Mouse (Mus musculus) liver, adult (tissue): ENCODE measurements around the gene Ccs.

ENCODE experiments used
- GATA4 ChIP-seq: IDR thresholded peaks from 2 replicates; pipeline ENCODE4 v1.6.1; 2014; ENCODE audit warnings: mild to moderate bottlenecking, low read length; ENCODE audit not compliant: insufficient replicate concordance

The Ccs gene

GRCm38 (mm10) chr19:4810309-4810708, 28.8 kb downstream of the Ccs start:
- TF ChIP-seq GATA4: no peak

GRCm38 (mm10) chr19:4803283-4803682, 35.8 kb downstream of the Ccs start:
- no peak for TF ChIP-seq GATA4

GRCm38 (mm10) chr19:4802691-4803091, 36.4 kb downstream of the Ccs start:
- no peak for TF ChIP-seq GATA4

GRCm38 (mm10) chr19:4799083-4799482, 40.0 kb downstream of the Ccs start:
- no peak for TF ChIP-seq GATA4

GRCm38 (mm10) chr19:4797846-4798245, 41.3 kb downstream of the Ccs start:
- TF ChIP-seq GATA4: no peak

GRCm38 (mm10) chr19:4795929-4796328, 43.2 kb downstream of the Ccs start:
- TF ChIP-seq GATA4: no peak

GRCm38 (mm10) chr19:4793831-4794422, 45.2 kb downstream of the Ccs start, which contains the start of gene Rbm4:
Gene Rbm4, minus strand, starts transcription at chr19:4793901.
- no peak for TF ChIP-seq GATA4

GRCm38 (mm10) chr19:4793281-4793830, 45.8 kb downstream of the Ccs start:
- TF ChIP-seq GATA4: no peak

GRCm38 (mm10) chr19:4786313-4786712, 52.8 kb downstream of the Ccs start:
- no peak for TF ChIP-seq GATA4

- no peak for TF ChIP-seq GATA4
These were observed 53.9 kb downstream of the Ccs start for GRCm38 (mm10) chr19:4785206-4785605.

- TF ChIP-seq GATA4: no peak
These were observed 56.2 kb downstream of the Ccs start for GRCm38 (mm10) chr19:4782891-4783290.
